ENCODE assay signal across 10 mouse cellular contexts in genomic region chr1:87658063-87658462, GRCm38 (mm10). TPM values are rescaled to one million over a fixed set of nuclear protein-coding genes. Genes with fewer than 3 reads are reported as not detected.
DNase-seq lines count a peak whose midpoint lies in the region; ATAC-seq and TF ChIP-seq lines count a peak whose summit lies in the region.
"Had no signal": no experiment of that assay in that cellular context is flagged by ENCODE, and none has a peak within 500 bp of the region (broad histone marks: within the 10 kb centered on the region; RNA-seq: fewer than 3 reads in every experiment).

No protein-coding gene starts in this region.

- no peak overlapping the region for H3K9ac ChIP-seq in lung, postnatal 0 days (replicated peaks; ENCODE audit: low read depth)
- H3K9ac ChIP-seq in neural tube, embryonic 15.5 days (replicated peaks): no peak overlapping the region

- ATAC-seq in lung, postnatal 0 days: no peak
- ATAC-seq in megakaryocyte progenitor cell, adult 5-6 weeks (replicated peaks; ENCODE audit: poor library complexity): peak; percentile 35
- no peak for ATAC-seq in neural tube, embryonic 15.5 days (ENCODE audit: low FRiP score)

- no peak overlapping the region for H3K4me3 ChIP-seq in gastrocnemius, adult 2 months
- no peak overlapping the region for H3K4me3 ChIP-seq in lung, postnatal 0 days (ENCODE audit: low read depth, low read length)
- H3K4me3 ChIP-seq in kidney, adult 2 months (ENCODE audit: insufficient read depth, low read depth, low read length): no peak overlapping the region
- H3K4me3 ChIP-seq in neural tube, embryonic 15.5 days (replicated peaks): no peak overlapping the region
- H3K4me3 ChIP-seq: heart, adult 2 months had no signal

- TF ChIP-seq POLR2A in kidney, adult 2 months (IDR thresholded peaks at IDR 0.05; ENCODE audit: low read depth, low read length): no peak

- H3K36me3 ChIP-seq in lung, postnatal 0 days (ENCODE audit: insufficient read depth, low read length): no peaks in the 10 kb centered on the region
- no peaks in the 10 kb centered on the region for H3K36me3 ChIP-seq in kidney, adult 2 months (ENCODE audit: control insufficient read depth, insufficient read depth, low read length)
- H3K36me3 ChIP-seq in neural tube, embryonic 15.5 days: no peaks in the 10 kb centered on the region

- 75% methylated on average over 3 of the region's 3 CpGs for WGBS in lung, postnatal 0 days
- 65% methylated on average over 3 of the region's 3 CpGs for WGBS in kidney, adult 2 months
- 54% methylated on average over 3 of the region's 3 CpGs for WGBS in neural tube, embryonic 15.5 days

- no peak for TF ChIP-seq EP300 in lung, postnatal 0 days (IDR thresholded peaks at IDR 0.05)

- no peak overlapping the region for H3K4me2 ChIP-seq in lung, postnatal 0 days (replicated peaks; ENCODE audit: low read depth, low read length)
- H3K4me2 ChIP-seq in neural tube, embryonic 15.5 days: no peak overlapping the region

- H3K9me3 ChIP-seq in lung, postnatal 0 days (ENCODE audit: low read length): no peaks in the 10 kb centered on the region
- H3K9me3 ChIP-seq in neural tube, embryonic 15.5 days (replicated peaks): no peaks in the 10 kb centered on the region

- H3K27me3 ChIP-seq in lung, postnatal 0 days (replicated peaks; ENCODE audit: insufficient read depth, low read length): no peaks in the 10 kb centered on the region
- H3K27me3 ChIP-seq in kidney, adult 2 months (replicated peaks; ENCODE audit: control insufficient read depth, insufficient read depth, low read length): no peaks in the 10 kb centered on the region
- H3K27me3 ChIP-seq in neural tube, embryonic 15.5 days (replicated peaks): no peaks in the 10 kb centered on the region

- peak; percentile 30 for DNase-seq in gastrocnemius, adult 2 months
- no peak for DNase-seq in gastrocnemius, postnatal 10 days
- DNase-seq in lung, postnatal 10 days: peak; percentile 16
- DNase-seq in lung, postnatal 0 days (ENCODE audit: low spot score): no peak
- peak; percentile 30 for DNase-seq in ZHBTc4 (ENCODE audit: low read depth, low spot score)
- DNase-seq in kidney, adult 2 months: no peak
- DNase-seq: cerebellum, adult 9-10 months had no signal

- 0 out of 2 replicates have a peak overlapping the region, but pooled peaks have one; percentile 10 for H3K27ac ChIP-seq in gastrocnemius, adult 2 months
- H3K27ac ChIP-seq in lung, postnatal 0 days (ENCODE audit: low read length): no peak overlapping the region
- no peak overlapping the region for H3K27ac ChIP-seq in kidney, adult 2 months (ENCODE audit: insufficient read depth, low read depth, low read length)
- no peak overlapping the region for H3K27ac ChIP-seq in neural tube, embryonic 15.5 days (replicated peaks)
- H3K27ac ChIP-seq: heart, adult 2 months had no signal

- no peak for TF ChIP-seq CTCF in gastrocnemius, adult 2 months (IDR thresholded peaks at IDR 0.05)
- no peak for TF ChIP-seq CTCF in lung, postnatal 0 days (IDR thresholded peaks at IDR 0.05)
- no peak for TF ChIP-seq CTCF in kidney, adult 2 months (conservative IDR thresholded peaks at IDR 0.05; ENCODE audit: insufficient read depth, insufficient read length, low read depth, low read length)

- H3K4me1 ChIP-seq in lung, postnatal 0 days (ENCODE audit: insufficient read depth, low read depth, low read length): no peaks in the 10 kb centered on the region
- H3K4me1 ChIP-seq in kidney, adult 2 months (ENCODE audit: control insufficient read depth, insufficient read depth, low read length): no peaks in the 10 kb centered on the region
- H3K4me1 ChIP-seq in neural tube, embryonic 15.5 days: 0 out of 2 replicates have a peak, but pooled peaks cover 4% of the 10 kb centered on the region

- intact Hi-C loops in gastrocnemius, adult 2 months (cut with DNase I): no loop called here

RNA-seq across cellular contexts. Expression of gene Inpp5d, which starts 38.0 kb away (rescaled TPM):
- total RNA-seq in gastrocnemius, adult 2 months (2021): 1 to 10 TPM; 3.8 to 4.2 TPM
- total RNA-seq in gastrocnemius, postnatal 10 days (2021): 10 to 100 TPM in 1 of 2 experiments, 1 to 10 TPM in 1; 7.1 to 14.8 TPM
- 13.5 and 13.6 TPM in 2 replicates for polyA plus RNA-seq in lung, postnatal 0 days (2015; fragmentation: Nextera tagmentation; extraction: Ambion mirVana)
- 57.6 and 66.3 TPM in 2 replicates for total RNA-seq in megakaryocyte progenitor cell, adult 5-6 weeks (2015)
- 67.8 and 85.6 TPM in 2 replicates for total RNA-seq in megakaryocyte progenitor cell, adult 5-6 weeks (2017)
- 18.6 and 20.0 TPM in 2 replicates for polyA plus RNA-seq in kidney, adult 2 months (2012; rRNA removed)
- 3.2 and 7.6 TPM in 2 replicates for polyA plus RNA-seq in neural tube, embryonic 15.5 days (2015; fragmentation: Nextera tagmentation; extraction: Ambion mirVana)

Comparison
In these comparisons a context has a peak if more than half of its experiments do, and no peak if none do; other contexts are left out.
1. DNase-seq: peak in gastrocnemius, adult 2 months (single experiment), lung, postnatal 10 days (single experiment) and ZHBTc4 (single experiment); none in gastrocnemius, postnatal 10 days (single experiment), lung, postnatal 0 days (single experiment) and kidney, adult 2 months (single experiment).